In genomic region chr17:84607617-84608016, GRCm38 (mm10) we compare ENCODE assay signal across 1 mouse cellular context.
TF ChIP-seq lines count a peak whose summit lies in the region.

No protein-coding gene starts in this region.

TF ChIP-seq in CH12.LX, 34 proteins besides CTCF, POLR2A, EP300 and RAD21 (continued from another document):
- TF ChIP-seq JUN (IDR thresholded peaks at IDR 0.05; ENCODE audit: insufficient read depth, low read depth, low read length) (peak; percentile 74), ZNF384 (IDR thresholded peaks at IDR 0.05; ENCODE audit: low read depth, low read length) (peak; percentile 20), HCFC1 (IDR thresholded peaks at IDR 0.05; ENCODE audit: low read depth, low read length) (0 out of 2 replicates have a peak, but pooled peaks have one; percentile 31), BHLHE40 (IDR thresholded peaks at IDR 0.05; ENCODE audit: low read depth, low read length) (peak; percentile 94), RCOR1 (conservative IDR thresholded peaks at IDR 0.05; ENCODE audit: low read depth, low read length) (peak; percentile 94), SIN3A (IDR thresholded peaks at IDR 0.05; ENCODE audit: low read length) (peak; percentile 93), USF1 (IDR thresholded peaks at IDR 0.05; ENCODE audit: low read depth, low read length) (peak; percentile 78)
